Mouse (Mus musculus): ENCODE results near the gene Synpo2l. TPM values are rescaled to one million over a fixed set of nuclear protein-coding genes. Genes with fewer than 3 reads are reported as not detected.

The Synpo2l gene
- 0.05 and 0.43 TPM in 2 replicates for polyA plus RNA-seq (2012; rRNA removed)

DNA sequence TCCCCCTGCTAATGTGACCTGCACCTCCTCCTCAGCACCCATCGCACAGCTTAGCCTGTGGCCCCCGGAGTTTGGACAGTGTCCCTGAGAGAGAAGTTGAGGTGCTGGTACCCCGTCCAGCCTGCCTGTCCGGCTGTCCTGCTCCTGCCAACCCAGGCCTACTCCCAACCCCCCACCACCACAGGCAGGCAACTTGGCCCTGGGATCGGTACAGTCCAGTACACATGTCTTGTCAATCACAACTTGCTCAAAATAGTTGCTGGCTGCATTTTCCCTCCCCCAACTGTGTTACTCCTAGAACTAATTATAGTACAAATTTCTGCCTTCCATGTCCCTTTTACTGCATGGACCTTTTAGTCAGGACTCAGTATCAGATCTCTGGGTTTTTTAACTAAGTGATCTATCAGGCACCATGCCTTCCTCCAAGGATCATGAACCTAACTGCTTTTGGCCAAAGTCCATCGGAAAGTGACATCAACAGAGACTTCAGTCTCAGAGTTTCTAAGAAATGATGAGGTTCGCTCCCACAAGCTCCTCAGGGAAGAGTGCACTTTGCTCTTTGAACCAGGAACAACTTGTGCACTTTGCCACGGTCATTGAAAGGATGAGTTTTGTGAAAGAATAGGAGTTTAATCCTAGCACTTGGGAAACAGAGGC, at the start of gene Synpo2l:
Gene Synpo2l (minus strand): TSS at position 201 of the 657 bp plus-strand sequence.

GRCm38 (mm10) chr14:20707201-20708190, 39.3 kb upstream of the Synpo2l start, which contains the start of gene Zswim8:
TSS of gene Zswim8 (plus strand) at chr14:20707552.

DNA sequence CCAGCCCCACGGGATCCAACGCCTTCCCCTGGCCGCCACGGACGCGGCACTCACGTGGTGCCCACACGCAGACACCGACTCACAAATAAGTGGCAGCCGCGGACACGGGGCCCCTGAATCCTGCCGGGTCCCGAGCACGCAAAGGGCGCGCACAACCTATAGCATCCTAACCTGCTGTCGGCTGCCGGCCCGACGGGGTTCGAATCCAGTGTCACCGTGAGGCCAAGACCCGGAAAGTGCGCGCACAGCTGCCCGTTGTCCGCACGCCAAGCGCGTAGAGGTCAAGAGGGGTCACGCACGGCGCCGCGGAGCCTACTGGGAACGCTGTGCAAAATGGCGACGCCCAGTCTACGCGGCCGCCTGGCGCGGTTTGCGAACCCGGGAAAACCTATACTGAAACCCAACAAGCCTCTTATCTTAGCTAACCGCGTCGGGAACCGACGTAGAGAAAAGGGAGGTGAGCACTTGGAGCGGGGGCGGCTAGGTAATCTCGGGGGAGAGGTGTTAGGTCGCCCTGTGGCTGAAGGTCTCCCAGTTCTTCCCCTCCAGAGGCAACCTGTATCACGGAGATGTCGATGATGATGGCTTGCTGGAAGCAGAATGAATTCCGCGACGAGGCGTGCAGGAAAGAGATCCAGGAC, 34.7 kb upstream of the Synpo2l start, which contains the start of gene Chchd1:
Gene Chchd1 (plus strand): TSS at position 266 of the 641 bp plus-strand sequence.

GRCm38 (mm10) chr14:20694884-20695760, 27.0 kb upstream of the Synpo2l start, which contains the start of gene Fut11:
TSS of gene Fut11 (plus strand) at chr14:20694968.

GRCm38 (mm10) chr14:20674064-20674833, 6.1 kb upstream of the Synpo2l start, which contains the start of gene Sec24c:
TSS of gene Sec24c (plus strand) at chr14:20674308.

DNA sequence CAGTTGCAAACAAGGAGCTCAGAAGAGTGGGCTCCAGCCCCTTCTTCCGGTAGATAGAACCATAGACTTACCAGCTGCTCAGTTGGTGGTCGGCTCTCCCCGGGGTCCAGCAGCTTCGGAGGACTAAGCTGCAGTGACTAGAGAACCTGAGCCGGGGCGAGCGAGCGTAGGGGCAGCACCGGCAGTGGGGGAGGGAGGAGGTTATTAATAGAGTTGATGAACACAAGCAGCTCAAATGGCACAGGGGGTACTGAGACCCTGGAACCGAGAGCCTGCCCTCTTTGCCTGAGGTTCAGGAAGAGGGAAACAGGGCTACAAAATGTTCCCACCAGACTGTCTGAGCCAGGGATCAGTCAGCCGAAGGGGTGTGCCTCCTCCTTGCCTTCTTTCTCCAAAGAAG, 11.8 kb downstream of the Synpo2l start, which contains the start of gene Myoz1:
Gene Myoz1 (minus strand): TSS at position 180 of the 400 bp plus-strand sequence.

GRCm38 (mm10) chr14:20640644-20641437, 27.3 kb downstream of the Synpo2l start, which contains the start of gene Usp54:
TSS of gene Usp54 (minus strand) at chr14:20641063.

Other genes with a start within 250 kb of the Synpo2l start
- gene Cfap70, start 216.1 kb downstream of the Synpo2l start, polyA plus RNA-seq (2012; rRNA removed), result 0.01 and 0.16 TPM in 2 replicates
- 37.5 and 39.0 TPM in 2 replicates for gene Anxa7, start 188.2 kb downstream of the Synpo2l start, polyA plus RNA-seq (2012; rRNA removed)
- gene Mss51, start 171.5 kb downstream of the Synpo2l start, polyA plus RNA-seq (2012; rRNA removed), result 1.4 and 1.9 TPM in 2 replicates
- 25.2 and 29.3 TPM in 2 replicates for gene Ppp3cb, start 121.8 kb downstream of the Synpo2l start, polyA plus RNA-seq (2012; rRNA removed)
- gene Usp54, start 27.3 kb downstream of the Synpo2l start, polyA plus RNA-seq (2012; rRNA removed), result 1.5 TPM in 2 replicates
- gene Myoz1, start 11.8 kb downstream of the Synpo2l start, polyA plus RNA-seq (2012; rRNA removed), result 0.08 and 0.36 TPM in 2 replicates
- 31.9 and 38.3 TPM in 2 replicates for gene Sec24c, start 6.0 kb upstream of the Synpo2l start, polyA plus RNA-seq (2012; rRNA removed)
- 3.0 and 3.4 TPM in 2 replicates for gene Fut11, start 26.6 kb upstream of the Synpo2l start, polyA plus RNA-seq (2012; rRNA removed)
- 63.3 and 71.3 TPM in 2 replicates for gene Chchd1, start 34.7 kb upstream of the Synpo2l start, polyA plus RNA-seq (2012; rRNA removed)
- 13.7 and 15.3 TPM in 2 replicates for gene Zswim8, start 39.2 kb upstream of the Synpo2l start, polyA plus RNA-seq (2012; rRNA removed)
- gene Ndst2, start 66.2 kb upstream of the Synpo2l start, polyA plus RNA-seq (2012; rRNA removed), result 19.0 and 23.5 TPM in 2 replicates
- 4.9 and 6.0 TPM in 2 replicates for gene Camk2g, start 125.7 kb upstream of the Synpo2l start, polyA plus RNA-seq (2012; rRNA removed)
- 1.3 TPM in 2 replicates for gene Plau, start 168.3 kb upstream of the Synpo2l start, polyA plus RNA-seq (2012; rRNA removed)

Measured in liver, embryonic 14 days (tissue).